Mouse (Mus musculus) forebrain, embryonic 10.5 days (tissue): ENCODE data around the gene Tnrc6c. TPM values are rescaled to one million over a fixed set of nuclear protein-coding genes. Genes with fewer than 3 reads are reported as not detected.
A peak's percentile ranks its signal among the peaks of the same experiment; 100 is the strongest.

Experiments
- DNase-seq: peaks from one replicate; pipeline ENCODE4 v3.0.0-alpha.2; 2017; ENCODE audit warnings: low spot score; ENCODE audit errors: extremely low spot score
- H3K27ac ChIP-seq: fragments of 300-500 bp; sonication (generic); 2 replicates; pipeline ENCODE4 v1.5.1; 2016; ENCODE audit warnings: mild to moderate bottlenecking
- H3K27me3 ChIP-seq: fragments of 300-500 bp; sonication (generic); 2 replicates; pipeline ENCODE4 v1.6.1; 2016; ENCODE audit warnings: mild to moderate bottlenecking; ENCODE audit not compliant: poor library complexity, severe bottlenecking
- H3K36me3 ChIP-seq: fragments of 300-500 bp; sonication (generic); replicated peaks from 2 replicates; pipeline ENCODE4 v1.6.1; 2016; ENCODE audit warnings: mild to moderate bottlenecking, moderate library complexity
- H3K4me1 ChIP-seq: fragments of 300-500 bp; sonication (generic); 2 replicates; pipeline ENCODE4 v1.6.1; 2016
- H3K4me3 ChIP-seq: fragments of 300-500 bp; sonication (generic); 2 replicates; pipeline ENCODE4 v1.5.1; 2016; ENCODE audit warnings: mild to moderate bottlenecking, moderate library complexity
- H3K9me3 ChIP-seq: fragments of 300-500 bp; sonication (generic); 2 replicates; pipeline ENCODE4 v1.6.1; 2016; ENCODE audit warnings: mild to moderate bottlenecking, moderate library complexity
- WGBS: fragments of 180-500 bp; shearing (Covaris S2); methylation state at CpG from one replicate; pipeline ENCODE4 v1.1.7; 2016; 5-methylcytosine and 5-hydroxymethylcytosine counted together
- polyA plus RNA-seq: library from polyadenylated mRNA; unstranded; fragments of >200 nt; fragmentation: Nextera tagmentation; extraction: Ambion mirVana; gene quantifications from 2 replicates; pipeline ENCODE4 v1.2.1, GENCODE M21; 2016

The Tnrc6c gene
- polyA plus RNA-seq, 1 experiment from 2014 or later = 12.0 TPM

DNA sequence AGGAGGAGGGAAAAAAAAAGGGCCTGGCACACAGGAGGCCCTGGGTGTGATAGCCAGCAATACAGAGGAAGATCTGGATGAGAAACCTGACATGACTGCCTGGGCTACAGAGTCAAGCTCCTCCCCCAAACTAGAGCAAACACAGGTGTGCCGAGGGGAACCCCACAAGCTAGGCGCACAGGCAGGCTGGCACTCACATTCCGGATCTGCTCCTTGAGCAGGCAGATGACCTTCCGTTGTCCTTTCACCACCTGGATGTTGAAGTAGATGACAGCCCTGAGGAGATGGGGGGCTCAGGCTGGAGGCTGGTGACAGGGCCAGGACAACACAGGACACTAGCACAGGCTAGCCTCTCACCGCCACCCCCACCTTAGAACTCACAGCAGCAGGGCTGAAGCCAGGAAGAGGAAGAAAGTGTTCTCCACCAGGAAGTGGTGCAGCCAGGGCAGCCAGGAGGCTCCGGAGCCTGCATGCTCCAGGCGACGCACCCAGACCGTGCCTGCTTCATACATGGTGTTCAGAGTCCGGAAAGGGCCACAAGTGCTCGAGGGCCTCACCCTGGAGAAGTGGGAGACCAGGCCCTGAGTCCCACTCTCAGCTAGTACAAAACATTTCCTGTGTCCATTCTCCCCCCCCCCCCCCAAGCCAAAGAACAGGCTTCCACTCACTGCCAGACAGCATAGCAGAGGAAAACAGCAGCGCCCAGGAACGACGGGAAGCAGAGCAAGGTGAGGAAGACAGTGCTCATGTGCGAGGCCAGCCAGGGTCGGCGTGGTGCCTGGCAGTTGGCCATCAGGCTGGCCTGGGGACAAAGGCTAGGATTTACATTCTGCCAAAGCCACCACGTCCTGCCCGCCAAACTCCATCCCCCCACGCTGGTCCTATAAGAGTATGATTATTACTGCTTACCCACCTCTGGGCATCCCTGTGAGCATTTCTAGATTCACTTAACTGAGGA is 114.9 kb downstream of the Tnrc6c start:
- H3K36me3 ChIP-seq = peaks cover 42% of the 10 kb centered on the region
- peak overlapping the region; percentile 48; the same call in 1 of the 2 replicates for H3K27ac ChIP-seq
- no peaks in the 10 kb centered on the region for H3K27me3 ChIP-seq
- DNase-seq = no peak
- WGBS = 91% methylated on average over 20 of the region's 20 CpGs
- no peak overlapping the region for H3K4me3 ChIP-seq
- H3K9me3 ChIP-seq = no peaks in the 10 kb centered on the region
- H3K4me1 ChIP-seq = peaks cover 13% of the 10 kb centered on the region

DNA sequence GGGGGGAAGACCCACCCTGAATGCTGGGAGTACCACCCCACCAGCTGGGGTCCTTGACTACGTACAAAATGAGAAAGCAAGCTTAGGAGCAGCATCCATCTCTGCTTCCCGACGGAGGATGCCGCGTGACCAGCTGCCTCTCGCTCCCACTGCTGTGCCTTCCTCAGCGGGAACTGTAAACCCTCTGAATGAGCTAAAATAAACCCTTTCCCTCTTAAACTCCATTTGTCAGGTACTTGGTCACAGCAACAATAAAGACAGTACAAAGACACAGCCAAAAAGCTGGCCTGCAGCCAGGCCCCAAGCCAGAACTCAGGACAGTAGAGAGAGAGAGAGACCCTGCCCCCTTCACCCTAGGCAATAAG is 115.6 kb downstream of the Tnrc6c start:
- 95% methylated on average over 7 of the region's 7 CpGs for WGBS
- Histone ChIP-seq H3K4me3 (no peak overlapping the region), H3K27me3 (no peaks in the 10 kb centered on the region), H3K36me3 (peaks cover 38% of the 10 kb centered on the region), H3K4me1 (peaks cover 13% of the 10 kb centered on the region), H3K27ac (0 out of 2 replicates have a peak overlapping the region, but pooled peaks have one; percentile 48), H3K9me3 (no peaks in the 10 kb centered on the region)
- no peak for DNase-seq

DNA sequence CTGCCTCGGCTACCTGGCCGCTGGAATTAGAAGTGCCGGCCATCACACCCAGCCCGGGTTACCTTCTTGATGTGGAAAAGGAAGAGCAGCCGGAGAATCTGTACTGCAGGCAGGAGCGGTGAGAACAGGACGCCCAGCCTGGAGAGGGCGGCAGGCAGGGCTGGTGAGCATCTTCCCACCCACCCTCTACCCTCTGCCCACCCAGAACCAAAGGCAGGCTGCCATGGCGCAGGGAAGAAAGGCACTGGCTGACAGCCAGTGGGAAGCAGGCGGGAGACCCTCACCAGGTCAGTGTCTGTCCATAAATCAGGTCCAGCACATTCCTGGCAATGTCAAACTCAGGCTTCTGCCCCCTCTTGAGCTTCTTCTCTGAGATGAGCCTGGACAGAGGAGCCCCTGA is 116.3 kb downstream of the Tnrc6c start:
- no peaks in the 10 kb centered on the region for H3K27me3 ChIP-seq
- peaks cover 35% of the 10 kb centered on the region for H3K36me3 ChIP-seq
- 89% methylated on average over 10 of the region's 10 CpGs for WGBS
- DNase-seq = no peak
- H3K9me3 ChIP-seq = no peaks in the 10 kb centered on the region
- H3K4me1 ChIP-seq = peaks cover 13% of the 10 kb centered on the region
- H3K4me3 ChIP-seq = no peak overlapping the region
- H3K27ac ChIP-seq = no peak overlapping the region

DNA sequence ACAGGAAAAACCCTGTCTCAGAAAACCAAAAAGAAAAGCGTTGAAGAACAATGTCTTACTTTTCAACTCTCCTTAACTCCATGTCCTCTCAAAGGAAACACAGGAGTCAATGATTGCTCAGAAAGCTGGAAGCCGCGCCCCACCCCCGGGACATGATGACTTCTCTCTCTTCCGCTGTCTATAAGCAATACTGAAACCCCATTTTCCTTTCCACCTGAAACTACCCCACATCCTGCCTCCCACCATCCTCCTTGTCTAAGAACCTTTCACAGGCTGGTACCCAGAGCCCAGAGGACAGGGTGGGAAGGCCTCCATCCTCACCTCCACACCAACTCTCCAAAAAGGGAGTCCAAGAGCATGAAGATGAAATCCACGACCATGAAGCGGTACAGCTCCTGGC is 118.3 kb downstream of the Tnrc6c start:
- 96% methylated on average over 7 of the region's 7 CpGs for WGBS
- Histone ChIP-seq H3K4me3 (no peak overlapping the region), H3K9me3 (no peaks in the 10 kb centered on the region), H3K27ac (no peak overlapping the region), H3K27me3 (no peaks in the 10 kb centered on the region), H3K4me1 (peaks cover 13% of the 10 kb centered on the region), H3K36me3 (peaks cover 19% of the 10 kb centered on the region; the same call in 1 of the 2 replicates)
- no peak for DNase-seq

DNA sequence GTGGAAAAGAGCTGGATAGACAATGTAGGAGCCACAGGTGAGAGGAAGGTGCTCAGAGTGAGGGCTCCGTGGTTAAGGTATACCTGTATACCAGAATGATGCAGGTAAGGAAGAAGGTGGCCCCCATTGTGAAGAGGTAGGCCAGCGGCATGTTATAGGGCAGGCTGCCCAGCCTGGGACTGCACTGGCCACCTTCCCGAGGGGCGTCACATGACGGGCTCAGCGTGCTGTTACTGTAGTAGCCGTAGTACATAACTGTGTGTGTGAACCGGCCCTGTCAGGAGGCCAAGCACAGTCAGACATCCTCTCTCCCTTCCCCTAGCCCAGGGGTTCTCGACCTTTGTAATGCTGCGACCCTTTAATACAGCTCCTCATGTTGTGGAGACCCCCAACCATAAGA is 120.8 kb downstream of the Tnrc6c start:
- DNase-seq = no peak
- H3K9me3 ChIP-seq = no peaks in the 10 kb centered on the region
- WGBS = 93% methylated on average over 10 of the region's 10 CpGs
- no peak overlapping the region for H3K4me3 ChIP-seq
- no peak overlapping the region for H3K27ac ChIP-seq
- peaks cover 29% of the 10 kb centered on the region for H3K4me1 ChIP-seq
- H3K27me3 ChIP-seq = peaks cover 21% of the 10 kb centered on the region
- peaks cover 20% of the 10 kb centered on the region; the same call in 1 of the 2 replicates for H3K36me3 ChIP-seq

DNA sequence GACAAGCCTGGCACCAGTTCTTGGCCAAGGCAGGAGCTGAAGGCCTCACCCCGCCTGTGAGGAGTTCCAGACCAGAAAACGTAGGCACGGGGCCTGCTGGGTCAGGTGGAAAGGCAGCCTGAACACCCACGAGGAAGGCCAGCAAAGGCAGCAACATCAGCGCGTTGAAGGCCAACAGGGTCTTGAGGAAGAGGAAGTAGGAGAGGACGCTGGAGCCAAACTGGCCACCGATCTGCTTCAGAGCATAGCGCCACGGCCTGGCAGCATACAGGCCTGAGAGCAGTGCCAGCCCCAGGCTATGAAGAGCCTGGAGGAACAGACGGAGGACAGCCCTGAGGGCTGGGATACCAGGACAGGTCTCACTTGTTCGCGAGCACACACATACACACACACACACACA is 121.5 kb downstream of the Tnrc6c start:
- Histone ChIP-seq H3K4me1 (peaks cover 32% of the 10 kb centered on the region), H3K4me3 (no peak overlapping the region), H3K9me3 (no peaks in the 10 kb centered on the region), H3K36me3 (peaks cover 20% of the 10 kb centered on the region; the same call in 1 of the 2 replicates), H3K27ac (no peak overlapping the region), H3K27me3 (peaks cover 27% of the 10 kb centered on the region)
- no peak for DNase-seq
- 95% methylated on average over 11 of the region's 13 CpGs for WGBS

DNA sequence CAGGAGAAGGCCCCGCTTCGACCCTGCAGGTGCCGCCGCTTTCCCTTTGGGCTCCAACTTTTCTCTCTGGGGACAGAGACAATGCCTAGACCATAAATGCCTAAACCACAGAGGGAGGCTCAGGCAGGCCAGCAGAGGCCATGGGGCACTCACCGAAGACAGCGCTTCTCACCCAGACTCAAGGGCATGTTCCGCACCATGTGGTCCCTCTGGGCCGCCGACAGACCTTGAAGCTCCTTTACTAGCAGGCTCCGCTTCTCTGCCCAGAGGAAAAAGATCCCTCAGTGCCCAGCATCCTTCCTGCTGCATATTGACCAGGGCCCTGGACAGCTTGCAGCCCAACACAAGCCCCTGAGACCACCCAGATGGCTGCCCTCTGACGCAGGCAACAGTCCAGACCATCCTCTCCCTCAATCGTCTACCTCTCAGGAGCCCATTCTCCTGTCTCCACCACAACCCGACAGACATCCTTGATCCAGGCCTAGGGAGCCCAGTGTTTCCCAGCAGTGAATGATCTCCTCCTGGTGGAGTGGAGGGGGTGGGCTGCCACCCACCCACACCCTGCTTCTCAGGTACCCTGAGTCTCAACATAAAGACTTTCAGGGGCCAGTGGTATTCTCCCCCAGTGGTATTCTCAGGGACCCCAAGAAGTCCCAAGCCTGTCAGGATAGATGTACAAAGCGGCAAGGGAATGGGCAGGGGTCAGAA is 122.2 kb downstream of the Tnrc6c start:
- Histone ChIP-seq H3K36me3 (peaks cover 20% of the 10 kb centered on the region; the same call in 1 of the 2 replicates), H3K27me3 (peaks cover 34% of the 10 kb centered on the region), H3K27ac (no peak overlapping the region), H3K9me3 (no peaks in the 10 kb centered on the region), H3K4me1 (peaks cover 39% of the 10 kb centered on the region), H3K4me3 (no peak overlapping the region)
- no peak for DNase-seq
- 92% methylated on average over 14 of the region's 14 CpGs for WGBS

DNA sequence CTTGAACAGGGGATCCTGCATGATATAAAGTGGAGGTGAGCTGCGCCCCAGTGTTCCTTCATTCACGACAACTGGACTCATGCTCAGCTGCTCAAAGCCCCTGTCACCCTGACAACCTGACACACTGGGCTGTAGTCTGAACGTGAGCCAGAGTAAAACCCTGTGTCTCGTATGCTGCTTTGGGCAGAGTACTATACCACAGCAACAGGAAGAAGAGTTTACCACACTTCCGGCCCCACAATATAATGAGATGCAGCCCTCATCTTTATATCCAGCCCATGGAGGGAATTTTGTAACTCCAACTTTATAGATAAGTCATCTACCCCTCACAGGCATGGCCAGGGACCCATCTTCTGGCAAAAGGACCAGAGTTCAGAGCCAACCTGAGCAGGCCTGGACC is 123.0 kb downstream of the Tnrc6c start:
- Histone ChIP-seq H3K27me3 (peaks cover 43% of the 10 kb centered on the region), H3K9me3 (no peaks in the 10 kb centered on the region), H3K27ac (no peak overlapping the region), H3K36me3 (peaks cover 15% of the 10 kb centered on the region; the same call in 1 of the 2 replicates), H3K4me3 (no peak overlapping the region), H3K4me1 (peaks cover 48% of the 10 kb centered on the region)
- DNase-seq = no peak
- 88% methylated on average over 5 of the region's 5 CpGs for WGBS

DNA sequence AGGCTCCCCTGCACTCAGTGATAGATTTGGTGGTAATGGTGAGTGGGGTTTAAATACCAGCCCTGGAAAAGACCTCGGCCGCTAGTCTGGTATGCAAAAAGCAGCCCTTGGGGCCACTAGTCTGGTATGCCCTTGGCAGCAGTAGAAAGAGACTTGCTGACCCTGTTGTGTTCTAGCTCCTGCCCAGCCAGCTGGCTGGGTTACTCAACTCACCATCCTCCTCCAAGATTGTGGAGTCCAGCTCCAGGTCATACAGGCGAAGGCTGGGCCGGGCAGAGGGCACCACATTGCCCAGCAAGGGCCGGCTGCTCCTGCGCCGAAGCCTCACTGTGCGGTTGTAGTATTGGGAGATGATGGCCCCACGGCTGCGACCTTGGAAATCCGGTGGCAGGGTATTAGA is 123.9 kb downstream of the Tnrc6c start:
- H3K27me3 ChIP-seq = peaks cover 52% of the 10 kb centered on the region
- no peaks in the 10 kb centered on the region for H3K9me3 ChIP-seq
- H3K27ac ChIP-seq = no peak overlapping the region
- H3K4me3 ChIP-seq = no peak overlapping the region
- no peak for DNase-seq
- H3K4me1 ChIP-seq = peaks cover 57% of the 10 kb centered on the region
- WGBS = 95% methylated on average over 11 of the region's 11 CpGs
- H3K36me3 ChIP-seq = peaks cover 13% of the 10 kb centered on the region; the same call in 1 of the 2 replicates

DNA sequence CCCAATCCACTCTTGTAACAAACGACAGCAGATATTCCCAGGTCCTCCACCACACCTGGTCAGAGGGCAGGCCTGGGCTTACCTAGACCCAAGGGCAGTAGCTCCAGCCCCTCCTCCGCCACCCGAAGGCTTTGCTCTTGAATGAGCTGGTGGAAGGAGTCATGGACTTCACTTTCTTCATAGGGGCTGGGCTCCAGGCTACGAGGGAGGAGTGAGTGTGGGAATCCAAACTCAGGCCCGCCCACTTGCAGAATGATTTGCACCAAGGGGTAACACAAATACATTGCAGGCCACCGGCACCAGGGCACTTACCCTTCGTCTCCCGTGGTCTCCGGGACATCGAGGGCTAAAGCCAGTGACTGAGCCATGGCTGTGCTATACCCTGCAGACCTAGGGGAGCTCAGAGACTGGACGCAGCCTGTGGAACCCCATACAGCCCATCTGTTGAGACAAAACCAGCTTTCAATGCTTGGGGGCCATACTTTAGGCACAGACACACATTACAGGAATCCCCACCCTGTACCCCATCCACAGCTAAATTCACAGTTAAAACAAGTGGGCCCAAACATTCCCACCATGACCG is 124.9 kb downstream of the Tnrc6c start:
- peaks cover 9% of the 10 kb centered on the region; the same call in 1 of the 2 replicates for H3K36me3 ChIP-seq
- H3K9me3 ChIP-seq = no peaks in the 10 kb centered on the region
- H3K4me1 ChIP-seq = peaks cover 65% of the 10 kb centered on the region
- WGBS = 67% methylated on average over 12 of the region's 12 CpGs
- DNase-seq = no peak
- peaks cover 61% of the 10 kb centered on the region for H3K27me3 ChIP-seq
- peak overlapping the region; percentile 84 for H3K27ac ChIP-seq
- H3K4me3 ChIP-seq = peak overlapping the region; percentile 55

DNA sequence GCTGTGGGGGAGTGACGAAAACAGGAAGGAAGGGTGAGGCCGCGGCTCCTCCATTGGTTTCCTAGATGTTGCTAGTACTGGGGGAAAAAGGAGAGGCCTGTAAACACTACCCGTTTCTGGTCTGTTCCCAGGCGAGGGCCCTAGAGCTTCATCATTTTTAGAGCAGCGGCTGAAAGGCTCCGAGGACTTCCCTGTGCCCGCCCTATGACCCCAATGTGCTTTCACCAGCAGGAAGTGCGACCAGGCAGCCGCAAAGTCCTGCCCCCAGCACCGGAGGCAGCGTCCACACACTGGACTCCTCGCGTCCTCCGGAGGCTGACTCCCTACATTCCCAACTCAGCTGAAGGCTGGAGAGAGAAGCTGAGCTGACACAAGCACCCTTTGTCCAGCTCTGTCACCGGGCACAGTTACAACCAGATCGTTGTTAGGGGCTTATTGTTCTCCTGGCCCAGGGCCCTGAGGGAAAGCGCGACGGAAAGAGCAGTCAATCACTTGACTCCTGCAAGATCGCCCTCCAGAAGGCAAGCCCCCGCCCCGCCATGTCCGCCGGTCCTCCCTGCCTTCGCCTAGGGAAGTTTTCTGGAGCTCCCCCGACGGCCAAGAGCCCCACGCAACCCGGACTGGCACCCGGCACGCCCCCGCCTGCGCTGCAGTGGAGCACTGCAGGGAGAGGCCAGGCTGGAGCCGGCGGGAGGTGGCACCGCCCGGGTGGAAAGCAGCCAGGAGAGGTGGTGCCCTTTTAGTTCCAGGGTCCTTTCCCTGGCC is 125.5 kb downstream of the Tnrc6c start:
- Histone ChIP-seq H3K9me3 (no peaks in the 10 kb centered on the region), H3K4me1 (peaks cover 65% of the 10 kb centered on the region), H3K4me3 (peak overlapping the region; percentile 55), H3K36me3 (0 out of 2 replicates have a peak, but pooled peaks cover 7% of the 10 kb centered on the region), H3K27ac (peak overlapping the region; percentile 84), H3K27me3 (peaks cover 68% of the 10 kb centered on the region)
- DNase-seq = peak; percentile 61
- 4% methylated on average over 38 of the region's 38 CpGs for WGBS

DNA sequence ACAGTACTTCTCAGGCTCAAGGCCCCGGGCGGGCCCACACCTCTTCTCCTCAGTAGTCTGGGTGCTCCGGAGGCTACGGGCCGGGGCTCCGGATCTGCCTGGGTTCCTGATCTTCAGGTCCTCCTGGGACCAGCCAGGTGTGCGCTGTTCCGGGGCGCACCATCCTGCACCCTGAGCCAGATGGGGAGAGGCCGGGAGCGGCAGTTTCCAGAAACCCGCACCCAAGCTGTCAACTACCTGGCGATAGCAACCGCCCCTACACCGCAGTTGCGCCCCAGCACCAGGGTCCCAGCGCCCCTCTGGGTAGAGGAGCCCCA is 126.1 kb downstream of the Tnrc6c start:
- no peaks in the 10 kb centered on the region for H3K9me3 ChIP-seq
- 2% methylated on average over 17 of the region's 17 CpGs for WGBS
- peak overlapping the region; percentile 84 for H3K27ac ChIP-seq
- H3K27me3 ChIP-seq = peaks cover 73% of the 10 kb centered on the region
- peak overlapping the region; percentile 55 for H3K4me3 ChIP-seq
- H3K4me1 ChIP-seq = peaks cover 65% of the 10 kb centered on the region
- 0 out of 2 replicates have a peak, but pooled peaks cover 2% of the 10 kb centered on the region for H3K36me3 ChIP-seq
- peak; percentile 28 for DNase-seq
